Mouse (Mus musculus): Measurements from ENCODE around the gene Txnrd1. TPM values are rescaled to one million over a fixed set of nuclear protein-coding genes. Genes with fewer than 3 reads are reported as not detected.

Txnrd1 gene
- total RNA-seq, 2 experiments from 2014 or later: 69.7 to 91.5 TPM

DNA sequence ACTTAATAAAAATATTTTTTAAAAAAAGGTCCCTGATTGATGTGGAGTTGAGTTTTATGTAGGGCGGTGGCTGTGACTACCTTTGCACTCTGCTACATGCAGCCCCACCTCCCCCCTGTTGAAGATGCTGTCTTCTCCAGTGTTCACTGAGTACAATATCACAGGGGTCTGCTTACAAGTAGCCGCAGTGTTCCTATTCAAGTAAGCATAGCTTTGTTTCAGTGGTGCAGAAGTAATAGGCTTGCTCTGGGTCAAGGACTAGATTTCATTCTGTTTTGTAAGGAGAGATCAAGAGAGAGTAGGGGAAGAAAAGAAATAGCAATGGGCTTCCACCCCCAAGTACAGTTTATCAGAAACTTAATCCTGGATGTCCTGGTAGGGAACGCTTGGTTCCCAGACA, 16.2 kb upstream of the Txnrd1 start:
- no peak for ATAC-seq (replicated peaks; ENCODE audit: poor library complexity, severe bottlenecking)

DNA sequence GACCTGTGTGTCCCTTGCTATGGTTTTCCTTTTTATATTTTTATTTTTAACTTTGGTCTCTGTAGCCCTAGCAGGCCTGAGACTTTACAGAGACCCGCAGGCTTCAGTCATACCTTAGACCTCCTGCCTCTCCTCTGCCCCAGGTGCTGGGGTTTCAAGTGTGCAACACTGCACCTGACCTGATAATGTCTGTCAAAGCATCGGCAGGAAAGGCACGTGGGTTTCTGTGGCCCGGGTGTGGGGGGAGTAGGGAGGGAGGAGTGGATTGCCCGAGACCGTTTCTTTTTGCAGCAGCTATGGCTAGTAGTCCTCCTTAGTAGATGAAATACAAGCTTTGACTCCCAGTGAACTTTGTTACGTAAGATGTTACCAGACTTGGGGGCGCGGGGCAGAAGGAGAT, 15.8 kb upstream of the Txnrd1 start:
- ATAC-seq (replicated peaks; ENCODE audit: poor library complexity, severe bottlenecking): no peak

DNA sequence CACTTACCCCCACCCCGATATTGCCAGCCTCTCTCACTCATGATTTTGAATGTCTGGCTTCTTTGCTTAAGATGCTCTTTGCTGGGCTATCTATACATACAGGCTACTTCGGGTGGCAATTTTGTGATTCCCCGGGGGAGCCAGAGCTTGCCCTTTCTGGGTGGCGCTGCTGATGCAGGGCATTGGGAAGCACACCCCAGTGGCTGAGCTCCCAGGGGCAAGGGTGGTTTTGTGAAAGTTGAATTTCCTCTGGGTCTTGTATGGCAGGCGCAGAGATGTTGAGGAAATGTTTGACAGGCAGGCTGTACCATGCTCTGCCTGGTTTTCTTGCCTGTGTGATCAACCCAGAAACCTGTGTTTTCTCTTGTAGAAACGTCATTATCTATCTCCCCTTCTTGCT, 15.1 kb upstream of the Txnrd1 start:
- ATAC-seq (replicated peaks; ENCODE audit: poor library complexity, severe bottlenecking): no peak

DNA sequence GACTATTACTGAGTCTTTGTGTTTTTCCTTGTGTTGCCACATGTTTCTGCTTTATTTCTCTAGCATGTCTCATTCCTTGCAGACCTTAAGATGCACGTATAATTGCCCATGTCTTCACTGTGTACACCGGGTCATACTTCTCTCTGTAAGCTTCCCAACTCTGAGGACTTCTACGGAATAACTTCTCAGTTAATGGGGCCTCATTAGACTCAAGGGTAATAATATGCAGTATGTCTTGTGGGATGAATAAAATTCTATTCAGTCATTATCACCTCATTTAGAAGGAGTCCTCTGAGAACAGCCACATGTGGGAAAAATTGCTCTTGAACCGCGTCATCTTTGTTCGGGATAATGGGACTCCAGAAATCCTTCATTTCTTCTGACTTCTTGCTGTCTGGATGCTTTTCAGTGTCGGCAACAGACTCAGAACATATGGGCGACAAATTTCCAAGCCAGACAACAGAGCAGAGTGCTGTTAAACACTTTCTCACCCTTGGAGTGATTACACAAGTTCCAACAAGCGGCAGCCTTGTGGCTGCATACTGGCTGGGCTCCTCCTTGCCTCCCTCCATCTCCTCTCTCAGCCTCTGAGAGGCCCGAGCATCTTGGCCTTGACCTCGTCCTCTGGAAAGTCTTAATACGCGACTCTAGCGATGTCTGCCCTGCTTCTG, 10.5 kb upstream of the Txnrd1 start:
- ATAC-seq (replicated peaks; ENCODE audit: poor library complexity, severe bottlenecking): no peak

DNA sequence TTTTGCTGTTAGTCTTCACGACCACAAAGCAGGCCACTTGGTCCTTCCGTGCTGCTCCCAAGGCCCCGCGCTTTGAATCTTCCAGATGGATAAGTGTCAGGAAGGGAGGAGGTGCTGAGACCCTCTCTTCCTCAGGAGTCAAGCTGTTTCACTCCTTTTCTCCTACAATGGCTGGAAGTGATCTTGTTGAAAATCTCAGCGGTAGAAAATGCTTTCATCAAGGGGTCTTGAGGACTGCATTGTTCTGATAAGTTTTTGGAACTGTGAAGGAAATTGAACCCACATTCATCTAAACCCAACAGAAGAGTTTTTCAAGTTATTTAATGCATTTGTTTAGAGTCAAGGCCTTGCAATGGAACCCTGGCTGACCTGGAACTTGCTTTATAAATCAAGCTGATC, 10.0 kb upstream of the Txnrd1 start:
- ATAC-seq (replicated peaks; ENCODE audit: poor library complexity, severe bottlenecking): no peak

DNA sequence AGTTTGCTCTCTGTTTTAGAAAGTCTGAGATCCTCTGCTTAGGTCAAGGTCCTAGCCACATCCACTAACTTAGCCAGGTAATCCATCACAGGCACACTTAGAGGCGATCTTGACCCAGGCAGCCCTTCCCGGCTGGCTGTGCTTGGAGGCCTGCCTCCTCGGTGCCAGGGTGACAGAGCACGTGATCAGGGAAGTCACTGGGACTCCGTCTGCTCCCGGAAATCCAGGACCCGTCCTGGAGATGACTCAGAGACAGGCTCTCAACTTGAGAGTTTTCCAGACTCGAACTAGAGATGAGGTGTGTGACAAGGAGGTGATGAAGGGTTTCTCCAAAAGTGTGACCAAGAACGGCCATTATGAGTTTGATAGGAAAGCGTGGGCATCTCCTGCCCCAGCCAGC, 9.2 kb upstream of the Txnrd1 start:
- no peak for ATAC-seq (replicated peaks; ENCODE audit: poor library complexity, severe bottlenecking)

DNA sequence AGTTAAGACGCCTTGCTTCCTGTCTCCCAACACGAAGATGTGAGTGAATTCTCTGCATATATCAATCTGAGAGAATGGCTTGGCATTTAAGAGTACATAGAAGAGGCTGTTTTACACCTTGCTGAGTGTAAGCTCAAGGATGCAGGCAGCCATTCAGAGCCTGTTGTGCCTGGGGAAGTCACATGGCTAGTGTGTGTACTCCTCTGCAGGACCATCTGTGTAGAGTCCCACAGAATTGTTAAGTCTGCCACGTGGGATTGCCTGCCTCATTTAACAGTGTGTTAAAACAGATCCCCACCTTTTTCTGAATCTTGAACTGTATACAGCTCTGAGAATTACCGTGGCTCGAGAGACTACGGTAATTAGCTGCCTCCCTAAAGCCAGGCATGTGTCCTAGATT, 7.2 kb upstream of the Txnrd1 start:
- no peak for ATAC-seq (replicated peaks; ENCODE audit: poor library complexity, severe bottlenecking)

DNA sequence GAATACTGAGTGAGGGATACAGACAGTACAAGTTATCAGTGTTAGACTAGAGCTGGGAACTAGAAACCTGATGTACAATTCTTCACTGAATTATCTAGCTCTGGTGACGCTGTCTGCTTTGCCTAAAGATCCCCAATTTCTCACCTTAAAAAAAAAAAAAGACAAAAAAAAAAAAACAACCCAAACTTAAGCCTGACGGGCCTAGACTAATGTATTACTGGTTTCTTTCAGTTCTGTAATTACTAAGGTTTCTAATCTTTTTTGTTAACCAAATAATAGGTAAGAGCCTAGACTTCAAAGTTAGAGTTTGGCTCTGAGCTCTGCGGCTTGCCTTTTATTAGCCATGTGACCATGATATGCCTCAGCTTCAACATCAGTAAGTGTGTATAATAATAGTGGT, 2.1 kb downstream of the Txnrd1 start:
- ATAC-seq (replicated peaks; ENCODE audit: poor library complexity, severe bottlenecking): no peak

DNA sequence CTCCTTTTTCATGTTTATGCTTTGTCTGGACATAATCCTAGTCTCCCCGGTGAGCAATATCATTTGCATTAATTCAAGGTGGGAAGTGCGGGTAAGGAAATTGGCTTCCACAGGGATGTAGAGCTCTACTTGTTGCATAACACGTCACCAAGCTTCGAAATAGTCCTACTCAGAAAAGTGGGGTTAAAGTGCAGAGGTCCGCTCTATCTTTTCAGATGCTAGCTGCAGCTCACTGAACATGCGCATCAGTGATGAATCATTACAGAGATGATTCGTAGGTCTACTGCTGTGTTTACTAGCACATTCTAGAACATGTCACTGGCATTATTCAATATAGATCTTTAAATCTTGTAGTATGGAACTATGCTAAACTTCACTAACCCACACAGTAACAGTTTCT, 4.6 kb downstream of the Txnrd1 start:
- ATAC-seq (replicated peaks; ENCODE audit: poor library complexity, severe bottlenecking): no peak

DNA sequence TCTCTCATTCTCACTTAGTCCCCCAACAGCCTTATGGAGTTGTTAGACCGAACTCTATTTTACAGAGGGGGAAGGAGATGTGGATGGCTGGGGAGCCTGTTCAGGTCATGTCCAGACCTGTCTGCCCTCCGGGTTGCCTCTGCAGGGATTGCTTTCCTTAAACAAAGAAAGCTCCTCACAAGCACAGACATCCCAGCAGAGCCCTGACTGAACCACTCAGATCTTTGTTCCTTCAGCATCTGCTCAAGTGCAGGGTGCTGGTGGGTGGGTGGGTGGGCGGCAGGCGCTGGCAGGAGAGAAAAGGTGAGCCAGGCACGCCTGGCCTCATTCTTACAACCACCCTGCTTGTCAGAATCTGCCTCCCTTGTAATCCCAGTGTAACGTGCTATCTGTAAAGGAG, 10.3 kb downstream of the Txnrd1 start:
- no peak for ATAC-seq (replicated peaks; ENCODE audit: poor library complexity, severe bottlenecking)

DNA sequence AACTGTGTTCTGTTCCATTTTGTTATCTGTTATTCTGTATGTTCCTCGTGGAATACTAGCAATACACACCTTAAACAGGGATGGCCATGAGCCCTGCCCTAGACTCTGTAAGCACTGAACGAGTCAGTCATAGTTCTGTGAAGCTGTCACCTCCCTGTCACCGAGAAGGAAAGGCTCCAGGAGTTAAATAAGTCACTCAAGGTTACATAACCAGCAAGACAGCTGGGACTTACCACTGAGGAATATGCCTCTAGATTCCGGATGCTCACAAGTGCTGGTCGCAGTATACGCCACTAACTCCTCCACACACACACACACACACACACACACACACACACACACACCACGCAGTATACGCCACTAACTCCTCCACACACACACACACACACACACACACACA, 11.0 kb downstream of the Txnrd1 start:
- ATAC-seq (replicated peaks; ENCODE audit: poor library complexity, severe bottlenecking): no peak

DNA sequence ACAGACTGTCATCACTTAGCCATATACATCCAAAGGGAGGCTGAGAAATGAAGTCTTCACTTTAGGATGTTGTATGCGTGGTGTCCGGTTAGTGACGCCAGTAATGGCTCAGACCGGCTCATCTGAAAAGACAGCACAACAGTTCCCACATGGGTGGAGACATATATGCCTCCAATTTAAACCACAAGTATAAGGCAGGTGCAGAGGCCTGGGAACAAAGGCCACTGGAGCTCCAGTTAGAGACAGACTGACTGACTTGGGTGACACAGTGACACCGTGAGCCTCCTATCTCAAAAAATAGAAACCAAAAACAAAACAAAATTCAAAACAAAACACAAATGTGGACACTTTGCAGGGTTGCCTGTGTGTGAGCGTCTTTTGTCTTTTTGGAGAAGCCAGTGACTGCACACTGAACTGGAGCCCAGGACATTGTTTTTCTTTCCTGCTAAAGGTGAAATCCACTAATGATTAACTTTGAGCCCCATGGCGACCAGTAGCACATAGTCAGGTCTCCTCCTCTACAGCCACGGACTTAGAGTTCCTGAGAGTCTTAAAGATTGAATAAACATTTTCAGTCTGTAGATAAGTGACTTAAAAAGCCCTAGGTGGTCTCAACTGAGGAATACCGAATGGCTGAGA, 14.2 kb downstream of the Txnrd1 start:
- ATAC-seq (replicated peaks; ENCODE audit: poor library complexity, severe bottlenecking): no peak

DNA sequence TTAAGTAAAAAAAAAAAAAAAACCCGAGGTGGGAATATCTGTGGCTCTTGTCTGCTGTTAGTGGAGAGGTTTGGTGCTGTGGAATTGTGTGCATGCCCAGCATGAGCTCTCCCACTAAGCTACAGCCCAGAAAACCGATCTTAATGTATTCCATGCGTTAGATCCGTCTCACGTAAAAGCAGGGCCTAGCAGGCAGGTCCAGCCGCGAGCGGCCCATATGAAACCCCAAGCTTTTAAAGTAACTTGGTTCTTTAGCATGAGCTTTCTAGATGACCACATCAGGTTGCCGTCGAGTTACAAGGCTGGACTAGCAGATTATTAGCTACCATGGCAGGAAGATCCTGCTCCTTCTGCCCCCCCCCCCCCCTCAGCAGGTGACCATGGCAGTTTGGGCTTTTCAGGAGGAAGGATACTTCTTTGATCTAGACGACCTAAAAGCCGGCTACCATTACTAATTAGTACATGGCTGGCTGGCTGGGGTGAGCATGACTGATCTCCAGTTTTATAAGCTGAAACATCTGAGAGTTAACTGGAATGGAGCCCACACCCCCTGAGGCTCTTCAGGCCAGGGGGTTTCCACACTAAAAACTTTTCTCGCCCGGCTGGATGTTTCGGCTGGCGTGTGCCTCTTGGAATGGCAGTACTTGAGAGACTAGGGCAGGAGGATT, 16.1 kb downstream of the Txnrd1 start:
- no peak for ATAC-seq (replicated peaks; ENCODE audit: poor library complexity, severe bottlenecking)

DNA sequence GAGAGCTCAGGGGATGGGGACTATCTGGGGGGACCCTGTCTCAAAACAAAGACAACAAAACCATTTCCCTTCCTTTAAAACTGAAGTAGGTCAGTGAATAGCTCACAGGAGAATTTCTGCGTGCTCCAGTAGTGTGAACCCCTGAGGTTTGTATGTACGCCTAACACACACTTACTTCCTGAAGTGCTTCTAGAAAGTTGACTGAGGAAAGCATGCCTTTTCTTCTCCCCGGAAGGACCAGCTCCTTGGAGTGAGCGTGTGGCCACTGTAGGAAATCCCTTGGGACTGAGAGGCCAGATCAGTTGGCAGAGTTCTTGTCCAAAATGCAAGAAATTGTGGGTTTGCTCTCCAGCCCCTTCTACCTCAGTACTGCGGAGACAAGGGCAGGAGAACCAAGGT, 16.6 kb downstream of the Txnrd1 start:
- ATAC-seq (replicated peaks; ENCODE audit: poor library complexity, severe bottlenecking): no peak

DNA sequence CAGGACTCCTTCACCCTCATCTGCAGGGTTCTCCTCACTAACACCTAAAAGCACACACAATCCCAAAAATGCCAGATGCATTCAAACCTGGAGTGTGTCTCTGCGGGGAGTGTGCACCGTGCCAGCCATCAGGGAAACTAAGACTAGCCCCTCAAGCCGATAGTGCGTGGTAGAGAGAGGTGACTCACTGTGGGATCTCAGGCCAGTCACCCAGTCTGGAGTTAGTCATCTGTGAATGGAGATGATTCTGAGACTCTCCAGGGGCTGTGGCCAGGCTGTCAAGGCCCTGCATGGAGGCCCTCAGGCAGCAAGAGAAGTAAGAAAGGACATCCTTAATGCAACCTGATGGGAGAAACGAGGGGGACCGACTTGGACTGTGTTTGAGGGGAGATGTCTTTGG, 18.0 kb downstream of the Txnrd1 start:
- ATAC-seq (replicated peaks; ENCODE audit: poor library complexity, severe bottlenecking): no peak

DNA sequence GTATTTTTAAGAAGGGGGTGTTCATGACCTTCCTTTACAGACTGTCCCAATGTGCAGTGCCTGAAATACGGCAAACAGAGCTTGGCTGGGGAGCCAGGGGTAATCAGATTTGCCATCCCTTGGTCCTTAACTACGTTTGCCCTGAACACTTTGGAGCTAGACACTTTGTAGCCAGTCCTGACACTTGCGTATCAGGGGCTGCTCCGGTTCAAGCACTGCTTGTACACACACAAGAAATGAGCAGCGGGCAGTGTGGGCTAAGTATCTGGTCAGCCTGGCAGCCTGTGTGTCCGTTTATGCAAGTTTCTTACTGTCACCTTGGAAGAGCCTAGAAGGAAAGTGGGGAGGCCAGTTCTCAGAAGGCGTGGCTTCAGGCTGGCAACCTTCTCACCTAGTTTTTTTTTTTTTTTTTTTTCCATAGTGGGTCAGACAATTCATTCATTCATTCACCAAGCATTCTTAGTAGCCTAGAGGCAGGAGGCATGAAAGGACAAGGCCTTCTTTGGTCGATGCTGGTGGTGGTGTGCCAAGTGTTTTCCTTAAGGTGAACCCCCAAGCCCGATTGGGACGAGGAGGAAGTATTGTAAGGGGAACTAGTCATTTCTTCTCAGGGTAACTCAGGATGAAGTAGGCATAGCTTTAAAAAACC, 24.4 kb downstream of the Txnrd1 start:
- ATAC-seq (replicated peaks; ENCODE audit: poor library complexity, severe bottlenecking): peak; percentile 8

DNA sequence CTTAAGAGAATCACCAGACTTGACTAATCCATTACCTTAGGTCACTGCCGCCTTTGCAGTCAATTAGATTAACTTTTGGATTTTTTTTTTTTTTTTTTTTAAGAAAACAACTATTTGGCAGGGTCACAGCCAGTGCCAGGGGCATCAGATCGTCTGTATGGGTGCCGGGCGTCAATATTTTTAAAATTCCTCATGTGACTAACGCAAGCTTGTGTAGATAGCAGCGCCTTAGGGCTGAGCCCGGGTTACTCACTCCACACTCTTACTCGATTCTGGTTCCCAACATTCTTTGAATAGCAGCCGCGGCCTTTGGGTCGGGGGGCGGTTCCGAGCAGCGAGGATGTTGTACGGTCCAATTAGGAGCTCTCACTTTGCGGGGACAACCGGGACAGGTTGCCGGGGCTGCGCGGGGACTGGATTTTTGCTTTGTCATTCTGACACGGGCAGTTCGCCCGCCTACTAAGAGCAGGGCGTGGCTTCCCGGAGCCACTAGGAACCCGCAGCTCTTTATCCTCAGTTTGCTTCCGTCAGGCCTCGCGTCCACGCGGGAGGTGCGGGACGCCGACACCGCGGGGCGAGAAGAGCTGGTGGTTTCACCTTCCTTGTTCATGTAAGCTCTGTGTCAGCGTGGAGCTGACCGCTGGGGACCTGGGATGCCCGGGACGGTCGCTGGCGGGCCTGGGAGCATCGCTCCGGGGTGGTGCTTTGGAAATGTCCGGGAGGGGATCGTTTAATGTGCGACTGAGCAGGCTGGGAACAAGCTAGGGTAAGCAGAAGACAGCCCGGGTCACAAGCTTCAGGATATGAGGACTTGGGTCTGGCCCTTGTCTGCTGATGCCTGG, 25.2 kb downstream of the Txnrd1 start:
- ATAC-seq (replicated peaks; ENCODE audit: poor library complexity, severe bottlenecking): peak; percentile 72

DNA sequence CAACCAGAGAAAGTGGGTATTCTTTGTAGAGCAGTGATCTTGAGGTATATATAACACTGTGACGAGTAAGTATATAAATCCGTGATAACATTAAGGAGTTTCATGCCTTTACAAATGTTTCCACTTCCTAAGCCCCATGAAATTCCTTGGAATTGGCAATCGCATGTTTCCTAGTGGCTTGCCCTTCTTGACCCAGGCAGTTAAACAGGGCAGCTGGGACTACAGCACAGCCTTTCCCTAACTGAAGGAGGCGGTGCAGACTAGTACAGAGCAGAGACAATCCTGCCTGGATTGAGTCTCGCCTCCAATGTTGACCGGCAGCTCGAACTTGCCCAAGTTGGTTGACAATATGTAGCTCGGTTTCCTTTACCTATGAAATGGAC, 25.8 kb downstream of the Txnrd1 start:
- no peak for ATAC-seq (replicated peaks; ENCODE audit: poor library complexity, severe bottlenecking)

DNA sequence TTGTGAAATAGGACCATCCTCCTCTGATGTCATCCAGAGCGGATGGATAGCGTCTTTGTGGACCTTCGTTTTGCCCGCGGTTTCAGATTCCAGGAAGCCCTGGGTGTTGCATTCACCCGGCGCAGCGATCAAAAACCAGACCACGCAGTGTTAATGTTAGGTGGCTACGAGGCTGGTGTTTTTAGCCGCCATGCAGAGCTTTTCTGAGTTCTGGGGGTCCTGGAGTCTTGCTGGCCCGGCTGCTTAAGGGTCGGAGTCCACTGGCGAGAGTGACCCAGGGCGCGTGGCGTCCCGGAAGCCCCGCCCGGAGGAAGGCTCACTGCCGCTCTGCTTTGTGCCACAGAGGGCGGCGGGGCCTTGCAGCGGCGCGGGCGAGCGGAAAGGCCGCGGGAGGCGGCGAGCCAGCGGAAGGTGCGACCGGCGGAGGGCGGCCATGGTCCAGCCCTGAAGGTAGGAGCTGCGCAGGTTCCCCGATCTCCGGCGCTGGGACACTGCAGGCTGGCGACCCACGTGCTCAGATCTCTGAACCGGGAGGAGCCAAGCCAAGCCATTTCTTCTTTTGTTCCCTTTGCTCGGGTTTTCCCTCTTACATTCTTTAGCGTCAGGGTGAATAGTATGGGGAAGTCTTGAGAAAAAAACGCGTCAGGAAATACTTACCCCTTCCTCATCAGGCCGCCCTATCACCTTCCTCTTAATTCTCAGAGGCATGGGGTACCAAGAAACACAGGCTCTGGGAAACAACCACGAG, 26.6 kb downstream of the Txnrd1 start:
- ATAC-seq (replicated peaks; ENCODE audit: poor library complexity, severe bottlenecking): peak; percentile 46

DNA sequence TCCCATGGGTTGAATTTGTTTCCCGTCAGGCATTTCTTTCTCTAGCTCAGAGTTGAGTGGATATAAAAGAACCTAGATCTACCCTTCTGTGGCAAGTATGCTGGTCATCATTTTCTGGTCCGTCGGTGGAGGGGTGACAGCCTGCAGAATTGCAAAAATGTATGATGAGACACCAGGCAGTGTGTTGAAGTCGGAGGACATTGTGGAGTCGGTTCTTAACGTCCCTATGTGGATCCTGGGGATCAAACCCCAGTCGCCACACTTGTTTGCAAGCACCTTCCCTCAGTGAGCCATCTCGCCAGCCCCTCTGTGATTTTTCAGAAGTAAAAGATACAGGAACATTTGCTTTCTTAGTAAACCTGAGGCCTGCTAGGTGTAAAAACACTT, 27.2 kb downstream of the Txnrd1 start:
- no peak for ATAC-seq (replicated peaks; ENCODE audit: poor library complexity, severe bottlenecking)

All from granulocyte monocyte progenitor cell, adult 5-6 weeks (primary cell).